Mouse (Mus musculus): ENCODE measurements around the gene Kat2b. TPM values are rescaled to one million over a fixed set of nuclear protein-coding genes. Genes with fewer than 3 reads are reported as not detected.
"Not testable (repeated sequence)": the region's sequence is repeated elsewhere in the genome, so short reads cannot be mapped to it uniquely, and the experiment has no call there.

Gene Kat2b
- polyA plus RNA-seq, 1 experiment from 2014 or later: 8.7 TPM

DNA sequence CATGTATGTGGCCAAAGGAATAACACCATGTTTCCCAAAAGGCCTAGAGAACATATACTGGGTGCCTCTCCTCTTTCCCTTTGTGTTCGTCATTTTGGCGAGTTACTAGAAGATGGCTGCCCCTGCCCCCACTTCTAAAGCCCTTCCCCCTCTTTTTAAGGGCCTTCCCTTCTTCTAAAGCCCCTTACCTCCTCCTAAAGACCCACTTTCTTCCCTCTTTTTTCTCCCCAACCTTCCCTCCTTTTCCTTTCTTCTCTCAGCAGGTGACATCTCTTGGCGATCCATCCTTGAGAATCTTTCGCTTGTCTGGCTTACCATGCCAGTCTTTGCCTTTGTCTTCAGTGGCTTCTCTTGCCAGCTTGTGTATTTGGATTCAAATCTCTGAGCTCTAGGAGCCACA, 31.9 kb downstream of the Kat2b start:
- Histone ChIP-seq H3K4me1 (replicated peaks; ENCODE audit: control insufficient read depth, insufficient read depth, low read length) (peaks cover 25% of the 10 kb centered on the region), H3K27ac (ENCODE audit: low read depth, low read length) (no peak overlapping the region), H3K27me3 (replicated peaks; ENCODE audit: control insufficient read depth, insufficient read depth, low read length) (no peaks in the 10 kb centered on the region), H3K9me3 (ENCODE audit: control insufficient read depth, low read length) (no peaks in the 10 kb centered on the region), H3K4me2 (no peak overlapping the region), H3K9ac (ENCODE audit: low read depth, low read length) (no peak overlapping the region), H3K36me3 (ENCODE audit: control insufficient read depth, insufficient read depth, low read length) (no peaks in the 10 kb centered on the region), H3K4me3 (ENCODE audit: low read depth, low read length) (no peak overlapping the region)
- DNase-seq (ENCODE audit: low spot score) (no peak), ATAC-seq (replicated peaks; ENCODE audit: low FRiP score) (no peak)
- WGBS: 87% methylated on average over 4 of the region's 4 CpGs

DNA sequence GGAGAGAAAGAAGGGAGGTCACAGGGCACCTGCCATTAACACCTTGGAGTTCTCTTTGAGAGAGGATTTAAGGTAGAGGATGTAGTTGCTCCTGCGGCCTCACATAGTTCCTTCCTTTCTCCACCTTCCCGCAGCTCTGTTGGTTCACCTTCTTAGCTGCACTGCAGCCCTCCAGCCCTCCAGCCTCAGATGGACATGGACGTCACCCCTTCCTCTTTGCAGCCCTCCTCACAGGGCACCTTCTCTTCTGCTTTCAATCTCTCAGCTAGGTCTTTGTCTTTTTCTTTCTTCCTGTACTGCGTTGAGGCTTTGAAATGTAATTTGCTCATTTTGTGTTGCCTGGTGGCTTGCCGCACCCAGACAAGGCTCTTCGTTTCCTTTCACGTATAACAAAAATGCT, 36.6 kb downstream of the Kat2b start:
- H3K4me2 ChIP-seq; H3K36me3 ChIP-seq (ENCODE audit: control insufficient read depth, insufficient read depth, low read length); DNase-seq (ENCODE audit: low spot score); H3K27ac ChIP-seq (ENCODE audit: low read depth, low read length); H3K4me3 ChIP-seq (ENCODE audit: low read depth, low read length); H3K9ac ChIP-seq (ENCODE audit: low read depth, low read length); ATAC-seq (replicated peaks; ENCODE audit: low FRiP score); H3K27me3 ChIP-seq (replicated peaks; ENCODE audit: control insufficient read depth, insufficient read depth, low read length); H3K4me1 ChIP-seq (replicated peaks; ENCODE audit: control insufficient read depth, insufficient read depth, low read length); H3K9me3 ChIP-seq (ENCODE audit: control insufficient read depth, low read length): not testable (repeated sequence)
- no CpG with 5 or more reads among the region's 7 CpGs for WGBS

DNA sequence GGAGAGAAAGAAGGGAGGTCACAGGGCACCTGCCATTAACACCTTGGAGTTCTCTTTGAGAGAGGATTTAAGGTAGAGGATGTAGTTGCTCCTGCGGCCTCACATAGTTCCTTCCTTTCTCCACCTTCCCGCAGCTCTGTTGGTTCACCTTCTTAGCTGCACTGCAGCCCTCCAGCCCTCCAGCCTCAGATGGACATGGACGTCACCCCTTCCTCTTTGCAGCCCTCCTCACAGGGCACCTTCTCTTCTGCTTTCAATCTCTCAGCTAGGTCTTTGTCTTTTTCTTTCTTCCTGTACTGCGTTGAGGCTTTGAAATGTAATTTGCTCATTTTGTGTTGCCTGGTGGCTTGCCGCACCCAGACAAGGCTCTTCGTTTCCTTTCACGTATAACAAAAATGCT, 39.4 kb downstream of the Kat2b start:
- H3K4me3 ChIP-seq (ENCODE audit: low read depth, low read length); DNase-seq (ENCODE audit: low spot score); H3K9ac ChIP-seq (ENCODE audit: low read depth, low read length); H3K27ac ChIP-seq (ENCODE audit: low read depth, low read length); H3K4me1 ChIP-seq (replicated peaks; ENCODE audit: control insufficient read depth, insufficient read depth, low read length); H3K4me2 ChIP-seq; H3K27me3 ChIP-seq (replicated peaks; ENCODE audit: control insufficient read depth, insufficient read depth, low read length); ATAC-seq (replicated peaks; ENCODE audit: low FRiP score); H3K36me3 ChIP-seq (ENCODE audit: control insufficient read depth, insufficient read depth, low read length); H3K9me3 ChIP-seq (ENCODE audit: control insufficient read depth, low read length): not testable (repeated sequence)
- WGBS: no CpG with 5 or more reads among the region's 7 CpGs

- not testable (repeated sequence) for H3K9me3 ChIP-seq (ENCODE audit: control insufficient read depth, low read length); H3K27me3 ChIP-seq (replicated peaks; ENCODE audit: control insufficient read depth, insufficient read depth, low read length); H3K27ac ChIP-seq (ENCODE audit: low read depth, low read length); ATAC-seq (replicated peaks; ENCODE audit: low FRiP score); DNase-seq (ENCODE audit: low spot score); H3K9ac ChIP-seq (ENCODE audit: low read depth, low read length); H3K4me2 ChIP-seq; H3K36me3 ChIP-seq (ENCODE audit: control insufficient read depth, insufficient read depth, low read length); H3K4me1 ChIP-seq (replicated peaks; ENCODE audit: control insufficient read depth, insufficient read depth, low read length); H3K4me3 ChIP-seq (ENCODE audit: low read depth, low read length)
- no CpG with 5 or more reads among the region's 7 CpGs for WGBS
Observed at GRCm38 (mm10) chr17:53608924-53609323, 42.3 kb downstream of the Kat2b start.

- Histone ChIP-seq H3K9me3 (ENCODE audit: control insufficient read depth, low read length) (no peaks in the 10 kb centered on the region), H3K4me2 (no peak overlapping the region), H3K36me3 (ENCODE audit: control insufficient read depth, insufficient read depth, low read length) (no peaks in the 10 kb centered on the region), H3K27me3 (replicated peaks; ENCODE audit: control insufficient read depth, insufficient read depth, low read length) (no peaks in the 10 kb centered on the region), H3K27ac (ENCODE audit: low read depth, low read length) (no peak overlapping the region), H3K4me3 (ENCODE audit: low read depth, low read length) (no peak overlapping the region), H3K4me1 (replicated peaks; ENCODE audit: control insufficient read depth, insufficient read depth, low read length) (peaks cover 9% of the 10 kb centered on the region), H3K9ac (ENCODE audit: low read depth, low read length) (no peak overlapping the region)
- ATAC-seq (replicated peaks; ENCODE audit: low FRiP score): no peak
- WGBS: 88% methylated on average over 6 of the region's 6 CpGs
- no peak for DNase-seq (ENCODE audit: low spot score)
Observed at GRCm38 (mm10) chr17:53617295-53617957, 50.8 kb downstream of the Kat2b start.

- no peak for DNase-seq (ENCODE audit: low spot score)
- 89% methylated on average over 7 of the region's 7 CpGs for WGBS
- H3K36me3 ChIP-seq (ENCODE audit: control insufficient read depth, insufficient read depth, low read length): no peaks in the 10 kb centered on the region
- H3K4me2 ChIP-seq: no peak overlapping the region
- H3K9me3 ChIP-seq (ENCODE audit: control insufficient read depth, low read length): no peaks in the 10 kb centered on the region
- H3K4me3 ChIP-seq (ENCODE audit: low read depth, low read length): no peak overlapping the region
- no peak for ATAC-seq (replicated peaks; ENCODE audit: low FRiP score)
- no peak overlapping the region for H3K9ac ChIP-seq (ENCODE audit: low read depth, low read length)
- H3K27me3 ChIP-seq (replicated peaks; ENCODE audit: control insufficient read depth, insufficient read depth, low read length): no peaks in the 10 kb centered on the region
- peaks cover 13% of the 10 kb centered on the region for H3K4me1 ChIP-seq (replicated peaks; ENCODE audit: control insufficient read depth, insufficient read depth, low read length)
- no peak overlapping the region for H3K27ac ChIP-seq (ENCODE audit: low read depth, low read length)
Observed at GRCm38 (mm10) chr17:53618369-53618768, 51.7 kb downstream of the Kat2b start.

GRCm38 (mm10) chr17:53619391-53619790, 52.7 kb downstream of the Kat2b start:
- no peak for DNase-seq (ENCODE audit: low spot score)
- Histone ChIP-seq H3K4me1 (replicated peaks; ENCODE audit: control insufficient read depth, insufficient read depth, low read length) (peaks cover 13% of the 10 kb centered on the region), H3K27ac (ENCODE audit: low read depth, low read length) (no peak overlapping the region), H3K9me3 (ENCODE audit: control insufficient read depth, low read length) (no peaks in the 10 kb centered on the region), H3K27me3 (replicated peaks; ENCODE audit: control insufficient read depth, insufficient read depth, low read length) (no peaks in the 10 kb centered on the region), H3K4me2 (no peak overlapping the region), H3K9ac (ENCODE audit: low read depth, low read length) (no peak overlapping the region), H3K4me3 (ENCODE audit: low read depth, low read length) (no peak overlapping the region), H3K36me3 (ENCODE audit: control insufficient read depth, insufficient read depth, low read length) (no peaks in the 10 kb centered on the region)
- ATAC-seq (replicated peaks; ENCODE audit: low FRiP score): no peak

DNA sequence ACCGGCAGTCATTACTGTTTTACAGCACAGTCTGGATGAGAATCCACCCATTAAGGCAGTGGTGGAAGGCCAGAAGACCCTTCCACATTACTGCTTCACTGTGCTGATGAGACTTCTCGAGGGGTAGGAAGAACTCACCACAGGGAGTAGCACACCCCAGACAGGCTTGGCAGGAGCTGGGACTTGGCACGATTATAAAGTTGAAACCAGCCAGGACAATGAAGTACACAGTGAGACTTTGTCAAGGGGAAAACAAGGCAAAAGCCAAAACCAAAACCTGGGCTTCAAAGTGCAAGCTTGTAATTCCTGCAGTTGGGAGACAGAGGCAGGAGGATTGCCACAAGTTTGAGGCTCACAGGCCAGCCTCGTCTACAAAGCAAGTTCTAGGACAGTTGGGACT, 54.0 kb downstream of the Kat2b start:
- DNase-seq (ENCODE audit: low spot score): no peak
- Histone ChIP-seq H3K9me3 (ENCODE audit: control insufficient read depth, low read length) (no peaks in the 10 kb centered on the region), H3K27me3 (replicated peaks; ENCODE audit: control insufficient read depth, insufficient read depth, low read length) (no peaks in the 10 kb centered on the region), H3K27ac (ENCODE audit: low read depth, low read length) (no peak overlapping the region), H3K9ac (ENCODE audit: low read depth, low read length) (no peak overlapping the region), H3K4me1 (replicated peaks; ENCODE audit: control insufficient read depth, insufficient read depth, low read length) (peaks cover 13% of the 10 kb centered on the region), H3K36me3 (ENCODE audit: control insufficient read depth, insufficient read depth, low read length) (no peaks in the 10 kb centered on the region), H3K4me2 (no peak overlapping the region), H3K4me3 (ENCODE audit: low read depth, low read length) (no peak overlapping the region)
- no peak for ATAC-seq (replicated peaks; ENCODE audit: low FRiP score)
- 88% methylated on average over 4 of the region's 4 CpGs for WGBS

DNA sequence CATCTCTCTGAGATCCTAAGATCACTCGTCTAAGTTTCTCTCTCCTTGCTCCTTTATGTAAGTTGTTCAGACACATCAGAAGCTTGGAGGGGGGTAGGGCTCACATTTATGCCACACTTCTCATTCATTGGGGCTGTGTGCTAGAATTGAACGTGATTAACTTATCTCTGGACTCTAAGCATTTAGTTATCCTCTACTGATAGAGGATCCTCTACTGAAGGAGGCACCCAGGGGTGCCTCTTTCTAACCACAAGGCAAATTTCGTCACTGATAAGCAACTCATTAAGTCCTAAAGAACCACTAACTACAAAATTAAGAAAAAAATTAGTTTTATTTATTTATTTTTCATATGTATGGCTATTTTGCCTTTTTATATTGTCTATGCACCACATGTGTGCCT, 55.5 kb downstream of the Kat2b start:
- Histone ChIP-seq H3K27me3 (replicated peaks; ENCODE audit: control insufficient read depth, insufficient read depth, low read length) (no peaks in the 10 kb centered on the region), H3K4me3 (ENCODE audit: low read depth, low read length) (no peak overlapping the region), H3K9me3 (ENCODE audit: control insufficient read depth, low read length) (no peaks in the 10 kb centered on the region), H3K27ac (ENCODE audit: low read depth, low read length) (no peak overlapping the region), H3K9ac (ENCODE audit: low read depth, low read length) (no peak overlapping the region), H3K36me3 (ENCODE audit: control insufficient read depth, insufficient read depth, low read length) (no peaks in the 10 kb centered on the region), H3K4me1 (replicated peaks; ENCODE audit: control insufficient read depth, insufficient read depth, low read length) (peaks cover 13% of the 10 kb centered on the region), H3K4me2 (no peak overlapping the region)
- no peak for DNase-seq (ENCODE audit: low spot score)
- peak; percentile 80 for ATAC-seq (replicated peaks; ENCODE audit: low FRiP score)
- 46% methylated on average over 3 of the region's 3 CpGs for WGBS
